Mouse (Mus musculus): ENCODE results near the gene Sema3d.

The Sema3d gene

DNA sequence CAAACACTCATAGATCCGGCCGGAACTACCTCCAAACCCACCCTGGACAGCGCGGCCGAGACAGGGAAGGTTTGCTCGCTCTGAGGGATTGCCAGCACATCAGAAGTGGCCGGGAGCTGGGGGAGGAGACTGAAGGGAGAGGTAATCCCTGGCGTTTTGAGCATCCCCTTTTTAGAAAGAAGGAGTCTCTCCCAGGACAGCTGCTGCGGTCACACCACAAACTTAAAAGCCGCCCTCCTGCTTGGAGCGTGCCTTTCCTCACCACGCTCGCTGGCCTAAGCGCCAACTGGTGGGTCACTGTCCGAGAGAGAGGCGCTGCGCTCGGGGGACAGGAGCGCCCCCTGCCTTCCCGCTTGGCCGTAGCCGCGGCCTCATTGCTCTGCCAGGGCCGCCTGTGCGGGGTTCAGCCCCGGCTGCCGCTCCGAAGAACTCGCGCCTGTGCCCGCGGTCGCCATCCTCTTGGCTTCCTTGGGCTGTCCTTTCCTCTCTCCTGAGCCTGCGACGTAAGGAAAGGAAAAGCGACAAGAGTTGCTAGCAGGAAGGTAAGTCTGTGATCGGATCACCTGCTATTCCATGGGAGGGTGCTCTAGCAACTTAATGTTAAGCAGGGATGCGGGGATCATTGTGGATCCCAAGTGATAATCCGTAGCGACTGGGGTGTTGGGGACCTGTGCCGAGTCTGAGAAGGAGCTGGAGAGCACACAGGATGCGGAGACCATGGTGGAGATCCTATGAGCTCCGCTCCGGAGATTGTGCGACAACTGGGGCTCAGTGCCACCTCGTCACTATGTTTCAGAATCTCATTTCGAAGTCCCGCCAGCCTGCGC lies at the start of gene Sema3d:
Sema3d (plus strand) TSS at position 253 of the 827 bp plus-strand sequence.
- peak; percentile 46 for DNase-seq

DNA sequence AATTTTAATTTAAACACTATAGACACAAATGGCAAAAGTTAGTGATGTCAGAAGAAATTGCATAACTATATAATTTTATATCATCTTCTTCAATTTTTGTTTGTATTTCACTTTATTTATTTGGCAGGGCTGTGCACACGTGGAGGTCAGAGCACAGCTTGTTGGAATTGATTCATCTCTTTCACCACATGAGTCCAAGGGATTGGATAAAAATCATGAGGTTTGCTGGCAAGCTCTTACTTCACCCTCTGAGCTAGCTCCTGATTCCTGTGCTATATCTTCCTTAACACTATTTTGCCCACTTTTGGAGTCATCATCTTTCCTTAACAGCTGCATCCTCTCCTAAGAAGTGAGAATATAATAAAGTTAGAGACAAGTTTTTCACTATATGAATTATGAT lies 5.9 kb upstream of the Sema3d start:
- DNase-seq = no peak

DNA sequence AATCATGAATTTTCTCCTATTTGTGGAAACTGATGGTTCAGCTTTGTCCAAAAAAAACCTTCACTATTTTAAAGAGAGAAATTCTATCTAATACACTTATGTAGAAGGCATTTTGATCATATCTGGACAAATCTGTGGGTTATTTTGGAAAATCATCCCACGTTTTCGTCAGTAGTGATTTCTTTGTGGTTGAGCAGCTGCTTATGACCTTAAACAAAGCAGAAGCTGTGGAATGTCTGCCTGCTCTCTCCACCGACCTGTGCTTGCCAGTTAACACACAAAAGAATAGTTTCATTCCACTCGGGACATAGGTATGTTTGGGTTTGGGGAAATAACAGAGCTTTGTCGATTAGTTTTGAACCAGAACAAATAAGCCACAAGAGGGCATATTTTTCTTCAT lies 4.3 kb upstream of the Sema3d start:
- DNase-seq = no peak

DNA sequence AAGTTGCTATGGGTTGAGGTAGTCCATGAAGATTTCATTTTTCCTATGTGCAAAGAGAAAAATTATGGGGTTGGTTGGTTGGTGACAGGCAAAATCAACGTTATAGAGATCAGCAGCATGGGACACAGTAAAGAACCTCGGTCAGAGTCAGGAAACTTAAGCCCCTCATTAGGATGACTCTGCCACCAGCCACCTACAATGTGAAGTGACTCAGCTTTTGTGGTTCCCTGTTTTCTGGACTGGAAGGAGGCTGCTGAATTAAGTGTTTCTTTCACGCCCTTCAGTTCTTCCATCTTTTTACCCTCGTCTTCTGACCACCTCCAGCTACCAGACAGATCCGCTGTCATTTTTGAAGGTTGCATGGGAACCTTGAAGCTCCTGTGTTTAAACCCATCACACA lies 1.2 kb upstream of the Sema3d start:
- no peak for DNase-seq

DNA sequence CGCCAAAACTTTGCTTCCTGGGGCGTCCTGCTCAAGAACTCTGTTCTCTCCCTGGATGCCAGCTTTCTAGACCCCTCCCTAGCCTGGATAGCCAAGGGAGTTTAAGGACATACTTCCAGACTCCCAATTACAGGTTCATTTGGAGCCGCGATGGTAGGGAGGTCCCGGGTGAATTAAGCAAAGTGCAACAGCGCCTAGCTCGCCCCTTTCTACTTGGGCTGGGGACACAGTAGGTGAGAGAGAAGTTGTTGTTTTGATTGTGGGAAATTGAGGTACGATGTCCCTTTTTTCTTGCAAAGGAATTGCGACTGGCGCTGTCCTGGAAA lies 738 bp downstream of the Sema3d start:
- no peak for DNase-seq

DNA sequence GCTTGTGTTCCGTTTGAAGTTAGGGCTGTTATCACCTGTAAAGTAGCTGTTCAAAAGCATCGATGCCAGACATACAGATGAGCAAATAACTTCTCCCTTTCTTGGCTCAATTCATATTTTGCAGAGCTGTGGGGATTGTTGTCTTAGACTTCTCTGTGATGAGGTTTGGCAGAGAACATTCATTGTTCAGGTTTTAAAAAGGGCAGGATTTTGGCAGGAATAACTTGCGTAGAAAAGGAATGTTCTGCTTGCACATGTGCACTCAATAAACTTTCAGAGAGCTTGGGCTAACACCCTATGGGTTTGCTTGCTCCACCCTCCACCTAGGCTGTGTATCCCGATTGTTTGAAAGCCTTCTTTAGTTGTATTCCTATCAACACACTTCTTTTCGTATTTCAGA lies 9.5 kb downstream of the Sema3d start:
- DNase-seq = no peak

DNA sequence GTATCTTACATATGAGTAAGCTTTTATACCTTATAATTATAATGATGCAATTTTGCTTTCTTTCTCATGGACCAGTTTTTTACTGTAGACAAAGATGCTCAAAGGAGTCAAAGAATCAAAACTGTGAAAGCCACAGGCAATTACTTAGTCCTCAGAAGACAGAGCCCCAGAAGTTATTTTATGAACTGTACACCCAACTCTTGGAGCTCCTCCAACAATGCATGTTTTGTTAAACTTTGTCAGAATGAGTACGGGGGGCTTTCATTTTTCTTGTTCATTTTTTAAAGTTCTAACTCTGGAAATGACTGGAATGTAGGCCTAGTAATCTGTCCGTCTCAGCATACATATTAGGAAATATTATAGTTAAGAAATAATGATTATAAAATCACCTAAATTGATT lies 16.1 kb downstream of the Sema3d start:
- DNase-seq = no peak

DNA sequence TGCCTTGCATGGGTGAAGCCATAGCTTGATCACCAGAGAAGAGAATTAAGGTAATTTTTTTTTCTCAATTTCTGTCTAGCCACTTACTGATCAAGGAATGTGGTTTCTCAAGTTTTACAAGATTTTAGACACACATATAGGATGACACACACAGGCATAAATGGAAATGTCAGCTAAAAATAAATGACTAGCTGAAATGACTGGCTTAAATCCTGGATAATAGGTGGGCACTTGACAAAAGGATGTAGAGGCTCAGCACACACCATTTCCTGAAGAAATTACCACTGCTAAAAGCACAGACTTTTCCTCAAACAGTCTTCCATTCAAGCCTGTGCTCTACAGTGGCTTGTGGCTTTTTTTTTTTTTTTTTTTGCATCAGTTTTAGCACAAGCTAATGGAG lies 21.0 kb downstream of the Sema3d start:
- no peak for DNase-seq

DNA sequence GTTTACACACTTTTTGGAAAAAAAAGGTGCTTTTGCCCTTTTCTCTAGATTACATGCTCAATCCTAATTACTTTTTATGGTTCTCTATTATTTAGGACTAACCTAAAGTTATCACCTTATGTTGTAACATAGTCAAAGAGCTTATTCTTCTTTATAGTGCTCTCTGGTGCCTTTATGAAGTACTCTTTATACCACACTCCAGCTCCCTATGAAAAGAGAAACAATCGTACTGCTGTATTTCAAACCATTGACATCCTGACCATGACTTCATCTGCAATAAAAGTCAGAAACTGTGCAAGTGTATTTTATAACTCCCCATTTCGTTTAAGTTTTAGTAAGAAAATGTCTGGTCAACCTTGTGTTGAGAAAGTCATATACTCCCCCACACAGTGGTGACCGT lies 29.4 kb downstream of the Sema3d start:
- DNase-seq = no peak

DNA sequence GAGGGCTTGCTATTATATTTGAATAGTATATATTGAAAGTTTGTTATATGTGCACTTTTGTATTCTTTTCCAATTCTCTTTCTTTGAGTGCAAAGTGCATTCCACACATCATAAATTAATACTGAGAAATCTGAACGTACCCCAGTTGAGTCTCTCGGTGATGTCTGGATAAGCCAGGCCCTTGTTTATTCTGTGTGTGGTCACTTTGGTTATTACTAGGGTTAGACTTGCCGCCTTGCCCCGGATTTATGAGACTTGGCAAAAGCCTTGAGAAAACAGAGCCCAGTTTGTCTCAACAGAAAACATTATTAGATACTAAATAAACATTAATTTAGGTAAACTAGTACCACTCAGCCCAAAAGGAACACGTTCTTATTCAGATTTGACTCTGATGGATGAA lies 40.1 kb downstream of the Sema3d start:
- no peak for DNase-seq

DNA sequence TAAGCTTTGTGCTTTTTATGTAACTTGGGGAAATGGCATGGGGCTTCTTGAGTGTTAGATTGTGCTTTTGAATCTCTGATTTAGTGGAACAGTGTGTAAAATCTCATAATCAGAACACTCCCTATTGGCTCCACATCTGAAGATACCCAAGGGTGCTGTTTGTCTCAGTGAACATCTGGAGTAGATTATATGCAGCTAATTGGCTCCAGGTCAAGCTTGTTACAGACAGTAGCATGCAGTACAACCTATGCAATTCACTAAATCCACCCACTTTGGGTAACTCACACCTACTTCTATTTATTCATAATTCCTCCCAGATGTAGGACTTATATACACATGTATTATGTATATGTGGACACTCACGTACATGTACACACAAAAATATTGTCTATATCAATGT lies 58.6 kb downstream of the Sema3d start:
- DNase-seq = no peak

DNA sequence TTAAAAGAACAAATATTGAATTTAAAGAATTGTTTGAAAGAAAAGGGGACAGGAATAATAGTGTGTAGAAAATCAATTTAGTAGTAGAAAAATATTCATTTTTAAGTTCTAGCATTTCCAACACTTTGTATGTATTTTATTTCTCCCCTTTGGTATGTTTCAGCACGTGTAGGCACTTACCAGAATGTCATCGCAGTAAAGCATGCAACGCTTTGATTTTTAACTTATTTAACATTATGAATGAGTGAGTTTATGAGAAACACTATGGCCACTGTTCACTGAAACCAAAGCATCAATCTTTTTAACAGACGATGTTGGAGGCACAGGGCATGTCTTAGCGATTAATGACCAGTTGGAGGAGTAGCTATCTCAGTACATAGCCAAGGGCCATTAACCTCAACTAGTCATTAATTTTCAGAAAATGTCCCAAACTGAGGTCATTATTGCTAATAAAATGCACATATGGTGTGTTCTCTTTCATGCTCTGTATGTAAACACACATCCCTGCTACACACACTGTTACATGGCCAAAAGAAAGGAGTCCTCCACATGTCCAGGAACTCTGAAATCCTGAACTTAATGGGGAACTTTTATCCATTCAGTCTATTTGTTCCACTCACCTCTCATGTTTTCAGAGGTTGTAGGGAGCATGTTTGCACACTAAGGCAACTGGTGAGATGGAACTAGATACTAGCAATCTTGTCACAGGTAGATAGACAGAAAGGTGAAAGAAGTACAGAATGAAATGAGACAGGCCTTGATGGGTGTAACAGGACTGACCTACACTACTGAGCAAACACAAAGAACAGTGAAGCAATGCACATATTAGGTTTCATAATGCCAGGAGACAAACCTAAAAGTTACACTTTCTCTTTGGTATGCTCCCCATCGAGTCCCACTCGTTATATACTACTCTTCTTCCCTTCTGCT lies 59.3 kb downstream of the Sema3d start:
- no peak for DNase-seq

DNA sequence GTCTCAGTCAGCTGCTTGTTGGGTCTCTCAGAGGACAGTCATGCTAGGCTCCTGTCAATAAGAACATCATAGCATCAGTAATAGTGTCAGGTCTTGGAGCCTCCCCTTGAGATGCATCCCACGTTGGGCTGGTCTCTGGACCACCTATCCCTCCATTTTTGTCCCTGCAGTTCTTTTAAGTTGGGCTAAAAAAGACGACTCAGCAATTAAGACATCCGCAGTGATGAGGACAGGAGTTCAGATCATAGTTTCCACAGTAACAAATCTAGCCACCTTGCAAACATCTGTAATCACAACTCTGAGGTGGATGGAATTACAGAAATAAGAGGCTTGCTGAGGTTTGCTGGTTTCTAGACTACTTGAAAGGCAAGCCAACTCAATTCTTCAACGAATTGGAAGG lies 67.9 kb downstream of the Sema3d start:
- no peak for DNase-seq

DNA sequence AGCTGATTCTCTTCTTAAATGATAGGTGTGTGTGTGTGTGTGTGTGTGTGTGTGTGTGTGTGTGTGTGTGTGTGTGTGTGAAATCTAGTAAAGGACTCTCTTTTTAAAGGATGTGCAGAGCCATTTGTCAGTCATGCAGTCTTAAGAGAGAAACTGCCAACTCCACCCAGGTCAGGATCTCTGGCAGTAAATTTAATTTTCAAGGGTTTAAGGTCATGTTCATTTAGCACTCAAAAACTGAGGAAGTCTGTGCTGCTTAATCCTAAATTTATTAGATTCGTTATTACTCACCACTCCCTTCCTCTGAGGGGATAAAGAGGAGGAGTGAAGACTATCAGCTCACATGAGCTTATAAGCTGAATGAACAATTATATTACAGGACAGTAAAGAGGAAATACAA lies 71.8 kb downstream of the Sema3d start:
- DNase-seq = no peak

DNA sequence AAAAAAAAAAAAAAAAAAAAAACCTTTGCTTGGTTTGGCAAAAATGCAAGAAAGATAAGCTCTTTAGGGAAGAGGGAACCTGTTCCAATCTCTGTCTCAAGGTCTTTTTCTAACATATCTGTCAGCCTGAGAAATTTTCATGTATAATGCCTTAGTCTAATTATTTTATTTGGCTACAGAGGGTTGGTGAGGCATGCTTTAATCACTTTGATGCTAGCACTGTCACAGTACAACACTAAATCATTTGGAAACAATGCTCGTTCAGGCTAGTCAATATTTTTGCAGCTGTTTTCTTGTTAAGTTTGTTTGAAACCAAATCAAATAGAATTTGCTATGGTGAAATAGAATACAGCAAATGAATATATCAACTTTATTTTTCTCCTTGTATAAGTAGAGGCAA lies 74.3 kb downstream of the Sema3d start:
- DNase-seq = no peak

DNA sequence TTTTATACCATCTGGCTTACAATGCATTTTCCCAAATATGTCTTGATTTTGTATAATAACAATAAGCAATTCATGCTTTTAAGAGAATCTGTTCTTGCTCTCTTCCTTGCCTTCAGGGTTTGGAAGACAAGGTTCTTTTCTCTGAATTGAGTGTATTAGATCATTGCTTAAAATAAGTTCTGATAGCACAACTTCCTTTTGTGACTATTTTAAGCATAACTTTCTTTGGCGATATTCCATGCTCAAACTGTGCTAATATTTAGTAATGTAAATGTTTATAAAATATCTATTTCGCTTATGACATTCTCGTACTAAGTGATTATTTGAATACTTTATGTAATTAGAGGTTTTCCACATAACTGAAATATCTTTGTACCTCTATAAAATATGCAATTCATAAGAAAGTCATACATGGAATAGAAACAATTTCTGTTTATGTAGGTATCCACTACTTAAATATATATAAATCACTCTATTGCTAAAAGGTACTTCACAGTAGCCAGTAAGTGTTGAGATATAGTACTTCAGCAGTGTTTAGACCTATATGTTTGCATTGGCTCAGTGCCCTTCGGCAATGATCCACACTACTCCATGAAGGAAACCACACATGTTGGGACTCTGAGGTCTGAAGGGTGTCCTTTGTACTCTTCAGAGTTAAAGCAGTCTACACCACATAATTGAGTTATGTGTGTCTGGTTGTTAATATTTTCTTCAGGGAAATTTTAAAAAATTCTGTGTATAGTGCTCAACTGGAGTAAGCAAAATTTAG lies 84.6 kb downstream of the Sema3d start:
- no peak for DNase-seq

DNA sequence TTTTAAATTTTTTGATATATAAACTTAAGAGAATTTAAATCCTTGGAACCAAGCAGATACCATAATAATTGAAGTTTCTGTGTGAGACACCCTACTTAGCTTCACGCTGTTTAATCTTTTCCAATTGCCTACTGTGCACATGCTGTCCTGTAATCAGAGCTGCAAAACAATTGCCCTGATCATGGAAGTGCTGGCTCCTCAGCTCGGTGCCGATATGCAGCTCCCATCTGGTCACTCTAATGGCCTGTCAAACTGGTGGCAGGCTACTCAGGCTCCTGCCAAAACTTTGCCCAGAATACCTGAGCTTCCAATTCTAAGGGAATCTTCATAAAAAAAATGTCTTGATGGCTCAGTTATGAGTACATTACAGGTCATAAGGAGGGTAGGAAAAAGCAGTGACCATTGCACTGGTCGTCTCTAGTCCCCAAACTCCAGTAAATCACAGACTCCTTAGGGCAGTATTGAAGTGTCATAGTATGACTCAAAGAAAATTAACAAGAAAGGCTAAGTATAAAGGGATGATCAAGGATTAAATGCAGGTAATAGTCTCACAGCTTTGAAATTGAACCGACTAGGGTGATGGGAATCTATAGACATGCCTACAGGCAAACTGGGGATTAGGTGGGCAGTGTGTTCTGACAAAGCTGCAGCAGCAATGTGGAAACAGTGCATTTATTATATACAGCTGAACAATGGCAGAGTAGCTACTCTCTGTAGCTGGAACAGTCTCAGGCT lies 91.9 kb downstream of the Sema3d start:
- no peak for DNase-seq

DNA sequence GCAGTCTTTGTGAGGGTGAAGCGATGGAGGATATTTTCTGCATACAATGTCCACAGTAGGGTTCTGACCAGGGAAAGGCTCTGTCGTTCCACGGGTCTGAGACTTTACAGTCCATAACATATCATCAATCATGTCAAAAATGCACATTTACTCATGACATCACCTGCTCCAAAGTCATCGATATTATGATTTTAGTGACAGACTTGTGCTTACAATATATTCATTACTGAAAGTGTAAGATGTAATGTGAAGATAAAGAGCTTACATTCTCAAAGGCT lies 92.4 kb downstream of the Sema3d start:
- DNase-seq = no peak

DNA sequence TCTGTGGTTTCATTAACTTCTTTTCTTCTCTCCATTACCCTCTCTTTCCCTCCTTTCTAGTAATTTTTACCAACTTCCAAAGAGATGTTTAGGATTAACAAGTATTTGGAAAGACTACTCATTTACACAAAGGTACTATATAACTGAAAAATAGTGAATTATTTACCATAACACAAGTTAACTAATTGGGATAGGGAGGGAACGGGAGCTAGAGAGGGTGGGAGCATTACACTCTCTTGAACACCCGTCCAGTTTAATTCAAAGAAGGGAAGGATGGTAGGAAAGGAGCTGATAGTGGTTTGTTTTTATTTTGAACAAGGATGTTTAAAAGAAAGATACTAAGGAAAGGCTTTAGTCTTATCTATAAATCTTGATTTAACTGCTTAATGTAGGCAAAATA lies 104.7 kb downstream of the Sema3d start:
- no peak for DNase-seq

DNA sequence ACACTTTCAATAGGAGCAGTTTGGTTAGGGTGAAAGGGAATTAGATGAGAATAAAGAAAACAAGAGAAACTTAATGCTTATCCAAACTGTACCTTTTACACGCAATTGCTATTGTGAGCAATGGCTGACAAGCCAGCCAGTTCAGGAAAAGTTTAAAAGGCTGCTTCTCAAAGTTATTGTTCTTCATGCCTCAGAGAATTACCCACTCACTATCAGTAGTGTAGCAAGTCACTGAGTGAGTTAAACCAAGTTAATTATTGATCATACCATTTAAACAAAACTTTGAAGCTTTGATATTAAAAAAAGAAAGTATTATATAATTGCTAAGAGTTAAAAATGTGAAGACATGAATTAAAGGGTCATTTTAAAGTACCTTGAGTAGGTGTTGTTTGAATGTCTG lies 108.5 kb downstream of the Sema3d start:
- DNase-seq = no peak

DNA sequence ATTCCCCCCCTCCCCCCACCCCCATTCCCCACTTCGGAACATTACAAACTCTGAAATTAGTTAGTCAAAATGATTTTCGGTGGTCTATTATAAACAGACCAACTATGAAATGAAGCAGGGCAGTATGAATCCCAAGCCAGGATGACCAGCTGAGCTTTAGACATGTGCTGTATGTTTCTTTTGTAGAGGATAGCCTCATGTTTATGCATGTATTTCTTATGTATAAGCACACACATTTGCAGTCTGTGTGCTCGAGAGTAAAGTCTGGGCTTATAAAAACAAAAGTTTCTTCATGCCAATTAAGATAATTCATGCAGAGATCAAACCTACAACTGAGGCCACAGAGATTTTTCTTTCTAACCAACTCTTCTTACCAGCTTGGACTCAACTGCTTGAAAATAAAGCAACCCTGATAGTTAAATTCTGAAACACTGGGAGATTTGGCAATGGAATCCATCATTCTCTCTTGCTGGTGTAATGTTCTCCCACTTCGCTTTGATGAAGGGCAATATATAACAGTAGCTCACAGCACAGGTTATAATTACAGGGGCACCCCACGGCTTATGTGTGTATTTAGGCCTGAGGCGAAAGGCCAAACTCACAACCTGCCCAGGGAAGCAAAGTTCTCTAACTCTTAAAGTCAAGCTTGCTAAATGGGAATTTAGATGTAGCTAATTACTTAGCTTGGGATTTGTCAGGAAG lies 115.2 kb downstream of the Sema3d start:
- DNase-seq = no peak

DNA sequence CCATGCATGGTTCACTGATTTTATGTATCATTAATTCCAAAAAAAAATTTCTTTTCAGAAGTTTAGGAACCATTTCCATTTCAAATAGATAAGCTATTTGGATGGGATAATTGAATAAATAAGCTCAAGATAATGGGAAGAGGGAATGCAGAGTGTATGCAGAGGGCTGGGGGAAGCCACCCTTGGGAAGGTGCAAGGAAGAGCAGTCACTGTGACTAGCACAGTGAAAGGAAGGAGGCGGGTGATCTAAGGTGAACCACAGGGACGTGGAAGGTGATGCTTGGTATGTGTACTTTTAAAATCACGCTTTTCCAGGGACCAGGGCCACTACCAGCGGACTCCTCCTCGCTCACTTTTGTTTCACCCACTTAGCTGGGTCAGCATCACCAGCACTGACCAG lies 115.9 kb downstream of the Sema3d start:
- no peak for DNase-seq

All from lung, postnatal 36 days (tissue).